Mouse (Mus musculus) liver, embryonic 16.5 days (tissue): ENCODE data around the gene Hbs1l. TPM values are rescaled to one million over a fixed set of nuclear protein-coding genes. Genes with fewer than 3 reads are reported as not detected.

Experiments used
- ATAC-seq: fragments of 200-750 bp; cut with Nextera tagmentation; 2 replicates; pipeline ENCODE4 v1.8.0; 2017; ENCODE audit warnings: low read depth, mild to moderate bottlenecking, moderate number of reproducible peaks, moderate library complexity
- H3K27ac ChIP-seq: fragments of 300-500 bp; sonication (generic); 2 replicates; pipeline ENCODE4 v1.5.1; 2014; ENCODE audit warnings: mild to moderate bottlenecking, low read length
- H3K27me3 ChIP-seq: fragments of 300-500 bp; sonication (generic); 2 replicates; pipeline ENCODE4 v1.6.1; 2014; ENCODE audit warnings: low read depth, low read length, mixed read lengths; ENCODE audit not compliant: control insufficient read depth, insufficient read depth
- H3K36me3 ChIP-seq: fragments of 300-500 bp; sonication (generic); 2 replicates; pipeline ENCODE4 v1.6.1; 2014; ENCODE audit warnings: mild to moderate bottlenecking; ENCODE audit not compliant: control insufficient read depth, insufficient read depth
- H3K4me1 ChIP-seq: fragments of 300-500 bp; sonication (generic); 2 replicates; pipeline ENCODE4 v1.6.1; 2014; ENCODE audit warnings: low read depth, low read length, mixed read lengths; ENCODE audit not compliant: control insufficient read depth
- H3K4me2 ChIP-seq: fragments of 300-500 bp; sonication (generic); 2 replicates; pipeline ENCODE4 v1.6.1; 2014; ENCODE audit warnings: low read depth, low read length, mixed read lengths
- H3K4me3 ChIP-seq: fragments of 300-500 bp; sonication (generic); 2 replicates; pipeline ENCODE4 v1.5.1; 2014; ENCODE audit warnings: low read depth, mild to moderate bottlenecking, low read length
- H3K9ac ChIP-seq: fragments of 300-500 bp; sonication (generic); 2 replicates; pipeline ENCODE4 v1.6.1; 2014; ENCODE audit warnings: low read depth, low read length
- H3K9me3 ChIP-seq: fragments of 300-500 bp; sonication (generic); replicated peaks from 2 replicates; pipeline ENCODE4 v1.6.1; 2016; ENCODE audit warnings: low read length; ENCODE audit not compliant: control insufficient read depth
- WGBS: fragments of 180-500 bp; shearing (Covaris S2); extraction: QIAGEN DNeasy Blood & Tissue Kit; methylation state at CpG from one replicate; pipeline ENCODE4 v1.1.7; 2014; ENCODE audit not compliant: insufficient replicate concordance; 5-methylcytosine and 5-hydroxymethylcytosine counted together
- polyA plus RNA-seq: library from polyadenylated mRNA; unstranded; fragments of >200 nt; fragmentation: Nextera tagmentation; extraction: Ambion mirVana; gene quantifications from 2 replicates; pipeline ENCODE4 v1.2.1, GENCODE M21; 2015

Hbs1l gene
- polyA plus RNA-seq, 1 experiment from 2014 or later = 58.7 TPM

- Histone ChIP-seq H3K9me3 (no peaks in the 10 kb centered on the region), H3K9ac (no peak overlapping the region), H3K36me3 (no peaks in the 10 kb centered on the region), H3K4me1 (no peaks in the 10 kb centered on the region), H3K4me2 (no peak overlapping the region), H3K4me3 (no peak overlapping the region), H3K27me3 (no peaks in the 10 kb centered on the region), H3K27ac (no peak overlapping the region)
- WGBS = 27% methylated on average over 2 of the region's 2 CpGs
- ATAC-seq = peak; percentile 50
Measured at GRCm38 (mm10) chr10:21400453-21400852, 104.7 kb downstream of the Hbs1l start.

GRCm38 (mm10) chr10:21401259-21401658 is 105.5 kb downstream of the Hbs1l start:
- H3K9me3 ChIP-seq = no peaks in the 10 kb centered on the region
- H3K27me3 ChIP-seq = no peaks in the 10 kb centered on the region
- H3K36me3 ChIP-seq = no peaks in the 10 kb centered on the region
- no peak overlapping the region for H3K9ac ChIP-seq
- WGBS = 51% methylated on average over 4 of the region's 4 CpGs
- H3K4me1 ChIP-seq = no peaks in the 10 kb centered on the region
- no peak overlapping the region for H3K4me3 ChIP-seq
- no peak overlapping the region for H3K27ac ChIP-seq
- H3K4me2 ChIP-seq = no peak overlapping the region
- ATAC-seq = no peak

- Histone ChIP-seq H3K4me1 (no peaks in the 10 kb centered on the region), H3K27me3 (no peaks in the 10 kb centered on the region), H3K36me3 (no peaks in the 10 kb centered on the region), H3K27ac (no peak overlapping the region), H3K4me2 (no peak overlapping the region), H3K4me3 (no peak overlapping the region), H3K9ac (no peak overlapping the region), H3K9me3 (no peaks in the 10 kb centered on the region)
- 62% methylated on average over 4 of the region's 4 CpGs for WGBS
- ATAC-seq = no peak
Measured at GRCm38 (mm10) chr10:21404822-21405221, 109.0 kb downstream of the Hbs1l start.

GRCm38 (mm10) chr10:21405707-21406534 is 110.1 kb downstream of the Hbs1l start:
- no peaks in the 10 kb centered on the region for H3K4me1 ChIP-seq
- H3K27ac ChIP-seq = no peak overlapping the region
- no peak overlapping the region for H3K4me3 ChIP-seq
- no peak overlapping the region for H3K4me2 ChIP-seq
- no peaks in the 10 kb centered on the region for H3K27me3 ChIP-seq
- H3K36me3 ChIP-seq = no peaks in the 10 kb centered on the region
- whole genome bisulfite sequencing = 64% methylated on average over 11 of the region's 11 CpGs
- H3K9me3 ChIP-seq = no peaks in the 10 kb centered on the region
- H3K9ac ChIP-seq = no peak overlapping the region
- ATAC-seq = no peak

GRCm38 (mm10) chr10:21410711-21411110 is 114.9 kb downstream of the Hbs1l start:
- no peak overlapping the region for H3K4me2 ChIP-seq
- no peak for ATAC-seq
- H3K9me3 ChIP-seq = no peaks in the 10 kb centered on the region
- H3K4me3 ChIP-seq = no peak overlapping the region
- no peaks in the 10 kb centered on the region for H3K4me1 ChIP-seq
- H3K9ac ChIP-seq = no peak overlapping the region
- no peak overlapping the region for H3K27ac ChIP-seq
- WGBS = 65% methylated on average over 5 of the region's 5 CpGs
- H3K27me3 ChIP-seq = no peaks in the 10 kb centered on the region
- H3K36me3 ChIP-seq = no peaks in the 10 kb centered on the region

GRCm38 (mm10) chr10:21411621-21412205 is 115.9 kb downstream of the Hbs1l start:
- Histone ChIP-seq H3K4me3 (no peak overlapping the region), H3K27me3 (no peaks in the 10 kb centered on the region), H3K27ac (no peak overlapping the region), H3K4me2 (no peak overlapping the region), H3K9ac (no peak overlapping the region), H3K4me1 (no peaks in the 10 kb centered on the region), H3K36me3 (no peaks in the 10 kb centered on the region), H3K9me3 (no peaks in the 10 kb centered on the region)
- 54% methylated on average over 6 of the region's 6 CpGs for whole genome bisulfite sequencing
- no peak for ATAC-seq

- H3K4me3 ChIP-seq = no peak overlapping the region
- H3K4me1 ChIP-seq = no peaks in the 10 kb centered on the region
- ATAC-seq = no peak
- no peaks in the 10 kb centered on the region for H3K27me3 ChIP-seq
- no peak overlapping the region for H3K9ac ChIP-seq
- no peaks in the 10 kb centered on the region for H3K9me3 ChIP-seq
- no peak overlapping the region for H3K27ac ChIP-seq
- no peak overlapping the region for H3K4me2 ChIP-seq
- no peaks in the 10 kb centered on the region for H3K36me3 ChIP-seq
- WGBS = 54% methylated on average over 4 of the region's 4 CpGs
Measured at GRCm38 (mm10) chr10:21415031-21415430, 119.3 kb downstream of the Hbs1l start.

GRCm38 (mm10) chr10:21416184-21416583 is 120.4 kb downstream of the Hbs1l start:
- no peaks in the 10 kb centered on the region for H3K9me3 ChIP-seq
- no peaks in the 10 kb centered on the region for H3K27me3 ChIP-seq
- H3K4me2 ChIP-seq = no peak overlapping the region
- H3K9ac ChIP-seq = no peak overlapping the region
- H3K4me3 ChIP-seq = no peak overlapping the region
- no peak for ATAC-seq
- H3K4me1 ChIP-seq = no peaks in the 10 kb centered on the region
- no peak overlapping the region for H3K27ac ChIP-seq
- WGBS = 65% methylated on average over 5 of the region's 5 CpGs
- H3K36me3 ChIP-seq = no peaks in the 10 kb centered on the region
